Mouse (Mus musculus): ENCODE measurements around the gene Gm21093.
"Not testable (repeated sequence)": the region's sequence is repeated elsewhere in the genome, so short reads cannot be mapped to it uniquely, and the experiment has no call there.

Gm21093 gene

GRCm38 (mm10) chr4:42034626-42035025, at the start of gene Gm21093:
TSS of gene Gm21093 (minus strand) at chr4:42034726.
- DNase-seq (ENCODE audit: low spot score in 2 of 2): not testable (repeated sequence)
